Mouse (Mus musculus) limb, embryonic 14.5 days (tissue): ENCODE measurements around the gene Arl4c. TPM values are rescaled to one million over a fixed set of nuclear protein-coding genes. Genes with fewer than 3 reads are reported as not detected.

ENCODE experiments used
- ATAC-seq: fragments of 200-750 bp; cut with Nextera tagmentation; 2 replicates; pipeline ENCODE4 v1.8.0; 2017; ENCODE audit warnings: low read depth, moderate number of reproducible peaks, moderate TSS enrichment; ENCODE audit not compliant: low FRiP score
- DNase-seq: peaks from one replicate; pipeline ENCODE4 v3.0.0-alpha.2; 2015; ENCODE audit warnings: low spot score
- H3K27ac ChIP-seq: fragments of 300-500 bp; sonication (generic); replicated peaks from 2 replicates; pipeline ENCODE4 v1.5.1; 2014; ENCODE audit warnings: low read depth, mild to moderate bottlenecking, low read length, moderate library complexity, mixed read lengths
- H3K27me3 ChIP-seq: fragments of 300-500 bp; sonication (generic); 2 replicates; pipeline ENCODE4 v1.6.1; 2014; ENCODE audit warnings: low read length, mixed read lengths; ENCODE audit not compliant: control insufficient read depth, insufficient read depth
- H3K36me3 ChIP-seq: fragments of 300-500 bp; sonication (generic); 2 replicates; pipeline ENCODE4 v1.6.1; 2014; ENCODE audit warnings: mild to moderate bottlenecking, low read length, moderate library complexity, mixed read lengths; ENCODE audit not compliant: control insufficient read depth, insufficient read depth
- H3K4me1 ChIP-seq: fragments of 300-500 bp; sonication (generic); 2 replicates; pipeline ENCODE4 v1.6.1; 2014; ENCODE audit warnings: antibody characterized with exemption, low read length, mixed read lengths; ENCODE audit not compliant: control insufficient read depth, insufficient read depth
- H3K4me2 ChIP-seq: fragments of 300-500 bp; sonication (generic); replicated peaks from 2 replicates; pipeline ENCODE4 v1.6.1; 2014; ENCODE audit warnings: low read depth, mild to moderate bottlenecking, low read length, moderate library complexity; ENCODE audit not compliant: severe bottlenecking
- H3K4me3 ChIP-seq: fragments of 300-500 bp; sonication (generic); replicated peaks from 2 replicates; pipeline ENCODE4 v1.5.1; 2014; ENCODE audit warnings: low read length
- H3K9ac ChIP-seq: fragments of 300-500 bp; sonication (generic); 2 replicates; pipeline ENCODE4 v1.6.1; 2014; ENCODE audit warnings: mild to moderate bottlenecking, low read depth, low read length, moderate library complexity; ENCODE audit not compliant: severe bottlenecking
- H3K9me3 ChIP-seq: fragments of 300-500 bp; sonication (generic); 2 replicates; pipeline ENCODE4 v1.6.1; 2016; ENCODE audit warnings: low read length; ENCODE audit not compliant: control insufficient read depth
- POLR2A ChIP-seq: fragments of 200-500 bp; IDR thresholded peaks from 2 replicates; pipeline ENCODE4 v1.8.0; 2012; ENCODE audit warnings: inconsistent platforms, mild to moderate bottlenecking, moderate library complexity, borderline replicate concordance; ENCODE audit not compliant: insufficient read depth, insufficient read length; ENCODE audit errors: extremely low read depth
- WGBS: fragments of 180-500 bp; shearing (Covaris S2); extraction: QIAGEN DNeasy Blood & Tissue Kit; methylation state at CpG from one replicate; pipeline ENCODE4 v1.1.7; 2014; 5-methylcytosine and 5-hydroxymethylcytosine counted together
- polyA plus RNA-seq, 2 experiments: library from polyadenylated mRNA; depleted of rRNA in 1 of 2; stranded (reverse) in 1 of 2; unstranded in 1 of 2; fragments of >200 nt; fragmentation: Nextera tagmentation in 1 of 2; extraction: Ambion mirVana in 1 of 2; gene quantifications; 2 replicates each; pipeline versions ENCODE4 v1.2.1 to v1.2.3; 2012 to 2014

The Arl4c gene
- polyA plus RNA-seq, 2 experiments, result 5.5 to 11.2 TPM

- no peaks in the 10 kb centered on the region for H3K9me3 ChIP-seq
- H3K27me3 ChIP-seq, result no peaks in the 10 kb centered on the region
- H3K27ac ChIP-seq, result no peak overlapping the region
- no peaks in the 10 kb centered on the region for H3K36me3 ChIP-seq
- ATAC-seq, result peak; percentile 83
- no peak overlapping the region for H3K4me2 ChIP-seq
- peak; percentile 88 for DNase-seq
- WGBS, result 8% methylated on average over 8 of the region's 8 CpGs
- H3K4me3 ChIP-seq, result no peak overlapping the region
- TF ChIP-seq POLR2A, result no peak
- H3K9ac ChIP-seq, result no peak overlapping the region
- H3K4me1 ChIP-seq, result no peaks in the 10 kb centered on the region
Measured at GRCm38 (mm10) chr1:88745256-88745655, 43.2 kb upstream of the Arl4c start.

GRCm38 (mm10) chr1:88744261-88744660 is 42.2 kb upstream of the Arl4c start:
- no peak overlapping the region for H3K27ac ChIP-seq
- ATAC-seq, result no peak
- H3K4me2 ChIP-seq, result no peak overlapping the region
- H3K9ac ChIP-seq, result no peak overlapping the region
- 71% methylated on average over 8 of the region's 8 CpGs for WGBS
- TF ChIP-seq POLR2A, result no peak
- no peak for DNase-seq
- H3K4me3 ChIP-seq, result no peak overlapping the region
- no peaks in the 10 kb centered on the region for H3K4me1 ChIP-seq
- H3K36me3 ChIP-seq, result no peaks in the 10 kb centered on the region
- H3K9me3 ChIP-seq, result no peaks in the 10 kb centered on the region
- no peaks in the 10 kb centered on the region for H3K27me3 ChIP-seq

- no peaks in the 10 kb centered on the region for H3K36me3 ChIP-seq
- no peak overlapping the region for H3K4me2 ChIP-seq
- TF ChIP-seq POLR2A, result no peak
- DNase-seq (peak; percentile 49), ATAC-seq (no peak)
- no peak overlapping the region for H3K4me3 ChIP-seq
- no peak overlapping the region for H3K27ac ChIP-seq
- 44% methylated on average over 7 of the region's 7 CpGs for WGBS
- H3K9me3 ChIP-seq, result no peaks in the 10 kb centered on the region
- no peak overlapping the region for H3K9ac ChIP-seq
- no peaks in the 10 kb centered on the region for H3K27me3 ChIP-seq
- no peaks in the 10 kb centered on the region for H3K4me1 ChIP-seq
Measured at GRCm38 (mm10) chr1:88742372-88742771, 40.4 kb upstream of the Arl4c start.

GRCm38 (mm10) chr1:88739546-88739945 is 37.5 kb upstream of the Arl4c start:
- TF ChIP-seq POLR2A, result no peak
- no peak overlapping the region for H3K9ac ChIP-seq
- no peak overlapping the region for H3K4me3 ChIP-seq
- no peak overlapping the region for H3K27ac ChIP-seq
- no peaks in the 10 kb centered on the region for H3K27me3 ChIP-seq
- H3K4me1 ChIP-seq, result no peaks in the 10 kb centered on the region
- H3K36me3 ChIP-seq, result no peaks in the 10 kb centered on the region
- ATAC-seq (no peak), DNase-seq (no peak)
- no peak overlapping the region for H3K4me2 ChIP-seq
- H3K9me3 ChIP-seq, result no peaks in the 10 kb centered on the region
- WGBS, result 78% methylated on average over 4 of the region's 4 CpGs

- ATAC-seq, result no peak
Measured at GRCm38 (mm10) chr1:88738931-88739330, 36.9 kb upstream of the Arl4c start.

GRCm38 (mm10) chr1:88729496-88729895 is 27.5 kb upstream of the Arl4c start:
- WGBS, result 85% methylated on average over 1 of the region's 1 CpGs
- TF ChIP-seq POLR2A, result no peak
- no peak overlapping the region for H3K27ac ChIP-seq
- no peak for ATAC-seq
- no peaks in the 10 kb centered on the region for H3K27me3 ChIP-seq
- no peaks in the 10 kb centered on the region for H3K4me1 ChIP-seq
- H3K4me2 ChIP-seq, result no peak overlapping the region
- no peaks in the 10 kb centered on the region for H3K36me3 ChIP-seq
- no peak for DNase-seq
- H3K9ac ChIP-seq, result no peak overlapping the region
- no peaks in the 10 kb centered on the region for H3K9me3 ChIP-seq
- no peak overlapping the region for H3K4me3 ChIP-seq

More at GRCm38 (mm10) chr1:88738931-88739330, 36.9 kb upstream of the Arl4c start:
- Histone ChIP-seq H3K9me3 (no peaks in the 10 kb centered on the region), H3K27me3 (no peaks in the 10 kb centered on the region), H3K36me3 (no peaks in the 10 kb centered on the region), H3K27ac (no peak overlapping the region), H3K4me1 (no peaks in the 10 kb centered on the region), H3K4me2 (no peak overlapping the region), H3K4me3 (no peak overlapping the region), H3K9ac (no peak overlapping the region)
- WGBS, result 67% methylated on average over 3 of the region's 3 CpGs
- no peak for TF ChIP-seq POLR2A
- DNase-seq, result no peak
